Mouse (Mus musculus) brain, adult 2 months (tissue): ENCODE data around the gene Iqch.

Experiments
- DNase-seq: peaks from one replicate; pipeline ENCODE4 v3.0.0; 2011; ENCODE audit warnings: low read depth, low spot score

The Iqch gene

DNA sequence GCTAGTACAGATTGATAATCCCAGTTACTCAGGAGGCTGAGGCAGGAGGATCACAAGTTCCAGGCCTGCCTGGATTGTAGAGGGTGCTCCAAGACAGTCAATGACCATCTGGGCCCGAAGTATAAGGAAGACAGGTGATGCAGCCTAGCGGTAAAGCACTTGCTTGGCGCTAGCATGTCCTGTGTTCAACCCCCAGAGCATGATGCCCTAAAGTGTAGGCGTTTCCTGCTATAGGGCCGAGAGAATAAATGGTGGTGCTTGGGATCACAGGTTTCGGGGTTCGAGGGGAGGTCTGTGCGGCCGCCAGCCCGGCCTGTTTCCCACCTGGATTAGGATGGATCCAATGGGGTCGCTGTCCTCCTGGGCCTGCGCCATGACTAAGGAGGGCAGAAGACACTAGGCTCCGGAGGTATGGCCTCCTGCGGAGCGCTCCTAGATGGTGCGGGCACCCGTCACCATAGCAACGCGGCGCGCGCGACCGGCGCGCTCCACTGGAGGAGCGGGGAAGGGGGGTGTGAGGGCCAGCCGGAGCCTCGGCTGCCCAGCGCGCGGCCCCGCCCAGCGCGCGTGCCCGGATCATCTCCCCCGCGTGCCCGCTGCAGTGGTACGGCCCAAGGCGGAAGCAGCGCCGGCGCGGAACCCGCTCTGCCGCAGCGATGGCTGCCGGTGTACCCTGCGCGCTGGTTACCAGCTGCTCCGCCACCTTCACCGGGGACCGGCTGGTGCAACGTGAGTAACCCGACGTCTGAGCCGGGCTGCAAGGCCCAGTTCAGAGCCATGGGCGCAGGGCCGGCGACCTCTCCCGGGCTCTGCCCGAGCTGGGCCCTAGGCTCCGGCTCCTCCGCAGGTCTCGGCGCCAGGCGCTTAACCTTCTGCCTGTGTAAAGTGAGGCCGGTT is at the start of gene Iqch, which contains the start of gene Aagab:
Gene Iqch, minus strand, starts transcription at position 451 of the 897 bp plus-strand sequence.
Gene Aagab, plus strand, starts transcription at position 618 of the 897 bp plus-strand sequence.
- peak; percentile 98 for DNase-seq

DNA sequence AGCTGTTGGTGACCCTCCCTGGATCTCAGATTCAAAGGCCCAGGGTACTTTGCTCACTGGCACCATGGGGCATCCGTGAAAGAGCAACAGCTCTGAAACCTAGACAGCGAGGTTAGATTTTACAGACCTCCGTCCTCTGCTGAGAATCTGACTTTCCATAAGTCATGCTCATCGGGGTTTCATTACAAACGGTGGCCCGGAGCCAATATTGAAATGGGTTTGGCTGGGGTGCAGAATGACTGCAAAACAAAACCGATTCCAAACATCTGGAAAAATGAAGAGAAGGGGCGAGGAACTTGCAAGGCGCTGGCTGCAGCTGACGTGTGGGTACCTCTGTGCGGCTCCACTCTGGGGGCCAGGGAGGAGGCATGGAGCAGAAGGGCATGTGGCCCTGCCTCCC is 49.3 kb upstream of the Iqch start:
- DNase-seq = no peak

DNA sequence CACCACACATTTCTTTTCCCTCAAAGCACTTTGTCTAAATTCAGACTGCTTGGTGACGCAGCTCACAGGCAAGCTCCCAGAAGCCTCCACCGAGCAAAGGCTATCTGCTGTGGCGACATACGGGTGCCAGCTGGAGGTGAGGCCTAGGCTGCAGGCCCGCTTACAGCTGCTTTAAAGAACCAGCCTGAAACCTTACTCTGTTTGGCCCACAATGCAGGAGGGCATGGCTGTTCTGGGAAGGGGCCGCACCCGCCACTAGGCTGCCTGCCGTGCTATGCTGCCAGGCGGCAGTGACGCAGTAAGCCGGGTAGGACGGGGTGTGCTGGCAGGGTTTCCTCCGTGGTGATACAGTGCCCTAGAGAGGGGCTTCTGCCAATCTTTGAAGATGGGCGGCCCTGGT is 48.6 kb upstream of the Iqch start:
- DNase-seq = peak; percentile 76

DNA sequence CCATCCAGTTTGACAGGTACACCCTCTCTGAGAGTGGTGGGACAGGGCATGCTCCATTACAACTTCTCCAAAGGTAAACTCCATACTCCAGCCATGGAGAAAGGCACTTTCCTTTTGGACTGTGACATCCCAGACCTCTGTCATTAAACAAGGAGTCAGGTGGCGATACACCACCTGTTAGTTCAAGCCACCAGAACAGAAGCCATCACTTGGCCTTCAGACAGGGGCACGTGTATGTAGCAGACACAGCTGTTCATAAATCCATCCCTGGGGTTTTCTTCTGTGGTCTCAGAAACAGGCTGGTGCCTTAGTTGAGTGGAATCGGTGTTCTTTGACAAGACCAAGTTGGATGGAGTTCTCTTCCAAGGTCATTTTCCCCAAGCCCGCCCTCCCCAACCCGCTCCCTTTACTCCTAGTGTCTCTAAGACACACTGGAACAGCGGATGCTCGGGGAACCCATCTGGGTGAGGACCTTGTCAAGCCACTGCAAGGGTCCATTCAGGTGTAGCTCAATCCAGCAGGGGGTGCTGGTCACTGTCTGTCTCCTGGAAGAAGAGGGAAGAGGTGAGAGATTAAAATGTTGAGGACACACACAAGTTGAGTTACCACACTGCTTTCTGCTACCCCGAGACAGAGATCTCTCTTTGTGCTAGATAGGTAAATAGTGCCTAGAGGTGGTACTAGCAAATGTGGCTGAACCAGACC is 47.7 kb upstream of the Iqch start:
- DNase-seq = peak; percentile 57

DNA sequence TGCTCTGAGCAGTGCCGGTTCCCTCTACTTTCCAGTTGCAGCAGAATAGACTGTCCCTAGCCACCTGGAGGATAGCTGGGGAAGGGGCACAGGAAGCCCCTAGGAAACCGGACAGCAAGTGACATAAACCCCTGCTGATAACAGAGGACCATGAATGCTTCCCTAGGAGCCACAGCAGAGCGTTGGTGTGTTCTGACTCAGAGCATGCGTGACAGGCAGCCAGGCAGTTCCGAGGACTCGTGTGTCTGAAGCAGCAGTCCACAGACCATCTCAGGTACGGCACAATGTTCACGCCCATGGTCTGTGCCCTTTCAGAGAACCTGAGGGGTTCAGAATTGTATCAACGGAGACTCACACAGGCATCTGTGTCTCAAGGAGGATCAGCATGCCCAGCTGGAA is 46.2 kb upstream of the Iqch start:
- DNase-seq = peak; percentile 67

DNA sequence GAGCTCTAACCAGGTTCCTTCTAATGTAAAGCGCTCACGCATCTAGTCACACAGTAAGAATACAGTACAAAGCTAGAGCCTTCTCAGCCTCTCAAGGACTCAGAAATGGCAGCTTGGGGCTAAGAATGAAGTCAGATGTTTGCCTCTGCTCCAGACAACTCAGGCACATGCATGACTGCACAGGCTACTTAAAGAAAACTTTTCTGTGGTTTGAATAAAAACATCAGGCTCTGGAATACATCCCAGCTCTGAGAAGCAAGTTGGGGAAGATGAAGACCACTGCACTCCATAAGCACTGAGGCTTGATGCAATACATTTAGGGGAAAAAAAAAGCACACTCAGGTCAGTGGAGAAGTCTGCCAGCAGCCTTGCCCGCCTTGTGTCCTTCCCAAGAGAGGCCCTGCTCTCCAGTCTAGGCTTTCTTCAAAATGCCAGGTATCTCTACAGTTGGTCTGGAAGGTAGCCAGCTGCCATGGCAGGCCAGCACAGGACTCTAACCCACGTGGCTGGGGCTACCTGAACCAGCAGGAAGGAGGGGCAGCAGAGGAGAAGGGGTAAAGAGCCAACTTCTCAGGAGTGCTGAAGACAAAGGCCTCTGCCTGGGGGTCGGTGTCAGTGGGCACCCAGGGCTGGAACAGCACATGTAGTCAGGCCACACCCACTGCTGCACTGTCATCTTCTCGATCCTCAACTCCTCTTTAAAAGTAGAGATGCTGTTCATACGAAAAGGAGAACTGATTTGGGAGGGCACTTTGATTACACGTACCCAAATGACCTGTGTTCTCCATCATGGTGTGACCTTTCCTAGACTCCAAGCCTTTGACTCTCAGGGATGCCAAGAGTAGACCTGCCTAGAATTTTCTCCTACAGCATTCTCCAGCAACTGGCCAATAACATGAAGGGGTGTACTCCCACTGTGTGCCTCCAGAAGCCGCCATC is 45.6 kb upstream of the Iqch start:
- DNase-seq = peak; percentile 64

DNA sequence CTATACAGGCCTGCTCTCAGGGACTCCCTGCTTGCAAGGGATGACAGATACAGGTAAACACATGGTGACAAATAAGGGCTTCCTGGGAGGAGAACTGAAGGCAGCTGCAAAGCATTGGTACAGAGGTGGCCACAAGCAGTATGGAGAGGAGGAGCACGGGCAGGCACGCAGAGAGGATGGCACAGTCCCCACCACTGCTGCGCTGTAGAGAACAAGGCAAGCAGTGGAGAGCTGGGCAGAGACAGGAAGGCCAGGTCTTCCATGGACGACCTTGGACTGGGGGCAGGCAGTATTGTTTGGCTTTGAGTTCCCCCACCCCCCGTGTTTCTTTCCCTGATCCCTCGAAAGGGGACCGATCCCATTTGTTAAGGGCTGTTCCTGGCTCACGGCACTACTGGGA is 42.8 kb upstream of the Iqch start:
- no peak for DNase-seq

DNA sequence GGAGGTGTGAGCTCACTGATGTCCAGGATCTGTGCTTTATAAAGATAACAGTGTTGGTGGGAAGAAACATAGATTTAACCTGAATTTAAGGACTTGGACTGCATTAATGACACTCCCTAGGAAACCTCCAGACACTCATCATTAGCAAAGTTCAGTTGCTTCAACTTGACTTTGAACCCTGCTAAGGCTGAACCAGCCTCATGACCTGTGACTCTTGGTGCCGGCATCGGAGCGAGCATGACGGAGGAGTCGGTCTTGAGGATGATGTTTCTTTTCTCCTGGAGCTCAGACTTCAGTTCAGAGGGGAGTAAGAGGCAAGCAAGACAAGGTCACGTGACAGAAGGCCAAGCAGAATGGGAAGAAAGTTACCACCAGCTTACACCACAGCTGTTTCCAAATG is 41.7 kb upstream of the Iqch start:
- no peak for DNase-seq

DNA sequence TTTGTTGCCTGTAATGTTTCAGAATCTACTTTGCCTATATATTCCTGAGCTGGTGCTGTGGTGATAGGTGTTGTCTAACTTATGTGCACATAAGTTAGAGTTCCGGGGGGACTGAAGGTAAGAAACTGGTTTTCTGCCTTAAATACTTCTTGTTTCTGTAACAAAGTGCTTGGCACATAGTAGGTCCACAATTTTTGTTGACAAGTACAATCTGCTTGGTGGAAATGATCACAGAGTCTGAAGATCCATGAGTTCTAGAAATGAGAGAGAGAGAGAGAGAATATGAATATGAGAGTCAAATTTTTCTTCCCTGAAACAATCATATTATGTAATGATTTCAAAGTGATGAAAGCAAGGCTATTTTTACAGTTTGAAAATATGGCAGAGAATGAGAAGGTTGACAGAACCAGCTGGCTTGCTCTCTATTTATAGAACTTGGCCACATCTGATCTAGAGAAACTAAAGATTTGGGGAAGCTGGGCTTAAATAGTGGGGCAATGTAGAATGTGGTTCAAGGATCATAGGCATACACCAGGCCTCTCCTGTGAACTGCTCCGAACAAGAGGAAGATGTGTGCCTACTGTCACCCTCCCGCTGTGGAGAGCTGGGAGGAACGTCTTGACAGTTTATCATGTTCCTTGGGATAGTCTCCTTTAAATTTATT is 39.8 kb upstream of the Iqch start:
- peak; percentile 83 for DNase-seq

DNA sequence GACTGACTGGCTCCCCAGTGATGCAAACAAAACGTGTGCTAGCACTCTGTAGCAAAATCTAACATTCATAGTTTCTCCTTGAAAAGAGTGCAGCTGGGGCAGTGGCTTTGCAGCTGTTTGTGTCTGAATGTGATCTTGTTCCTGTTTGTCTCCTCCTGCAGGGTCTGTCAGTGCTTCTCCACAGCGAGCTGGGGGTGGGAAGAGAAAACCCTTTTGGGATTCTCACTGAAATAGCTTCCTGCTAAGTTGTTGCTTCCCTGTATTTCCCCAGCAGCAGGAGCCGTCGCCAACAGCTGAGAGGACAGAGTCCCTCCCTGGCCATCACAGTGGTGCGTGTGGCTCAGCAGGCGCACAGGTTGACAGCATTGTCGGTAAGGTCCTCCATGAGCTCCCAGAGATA is 33.8 kb upstream of the Iqch start:
- DNase-seq = peak; percentile 69

DNA sequence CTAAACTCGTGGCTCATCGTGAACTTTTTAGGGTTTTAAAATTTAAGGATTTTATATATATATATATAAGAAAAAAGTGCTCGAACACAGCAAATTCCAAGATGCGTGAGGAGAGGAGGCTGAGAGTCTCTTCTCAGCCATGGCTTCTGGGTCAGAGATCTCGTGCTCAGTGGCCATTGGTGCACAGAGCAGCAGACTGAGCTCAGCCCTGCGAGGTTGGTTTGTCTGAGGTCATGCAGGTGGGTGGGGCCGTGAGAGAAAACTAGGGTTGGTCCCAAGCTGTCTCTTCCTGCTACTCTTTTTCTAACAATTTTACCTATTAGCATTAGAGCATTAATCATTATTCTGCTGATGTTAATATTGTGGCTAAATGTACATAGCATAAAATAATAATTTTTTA is 31.0 kb upstream of the Iqch start:
- no peak for DNase-seq

DNA sequence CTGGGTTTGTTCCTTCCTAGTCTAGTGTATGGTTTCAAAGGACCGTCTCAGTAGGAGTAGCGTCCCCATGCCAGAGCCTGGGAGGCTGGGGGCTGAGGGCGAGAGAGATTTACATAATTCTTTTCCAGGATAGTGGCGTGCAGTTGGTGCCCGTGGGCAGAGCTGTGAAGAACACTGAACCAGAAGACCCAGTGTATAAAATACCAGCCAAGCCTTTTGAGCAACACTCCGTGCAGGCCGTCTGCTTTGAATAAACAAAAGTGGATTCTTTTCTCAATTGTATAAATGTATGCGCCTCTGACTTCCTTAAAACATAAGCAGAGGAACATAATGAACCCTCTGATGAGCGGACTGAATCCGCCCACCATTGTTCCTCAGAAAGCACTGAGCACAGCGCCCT is 30.6 kb upstream of the Iqch start:
- peak; percentile 85 for DNase-seq

DNA sequence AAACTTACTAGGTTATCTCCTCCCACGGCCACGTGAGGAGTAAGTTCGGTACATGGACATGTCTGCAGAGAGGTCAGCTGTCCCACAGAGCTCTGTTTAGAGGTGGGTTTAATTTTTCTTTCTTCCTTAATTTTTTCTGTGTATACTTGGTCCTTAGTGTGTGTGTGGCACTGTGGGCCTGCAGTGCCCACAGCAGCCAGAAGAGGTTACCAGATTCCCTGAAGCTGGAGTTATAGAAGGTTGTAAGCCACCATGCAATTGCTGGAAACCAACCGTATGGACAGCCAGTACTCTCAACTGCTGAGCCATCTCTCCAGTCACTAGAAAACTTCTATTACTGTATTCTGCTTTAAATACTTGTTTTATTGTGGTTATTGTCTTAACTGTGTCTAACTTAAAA is 29.8 kb upstream of the Iqch start:
- DNase-seq = no peak

DNA sequence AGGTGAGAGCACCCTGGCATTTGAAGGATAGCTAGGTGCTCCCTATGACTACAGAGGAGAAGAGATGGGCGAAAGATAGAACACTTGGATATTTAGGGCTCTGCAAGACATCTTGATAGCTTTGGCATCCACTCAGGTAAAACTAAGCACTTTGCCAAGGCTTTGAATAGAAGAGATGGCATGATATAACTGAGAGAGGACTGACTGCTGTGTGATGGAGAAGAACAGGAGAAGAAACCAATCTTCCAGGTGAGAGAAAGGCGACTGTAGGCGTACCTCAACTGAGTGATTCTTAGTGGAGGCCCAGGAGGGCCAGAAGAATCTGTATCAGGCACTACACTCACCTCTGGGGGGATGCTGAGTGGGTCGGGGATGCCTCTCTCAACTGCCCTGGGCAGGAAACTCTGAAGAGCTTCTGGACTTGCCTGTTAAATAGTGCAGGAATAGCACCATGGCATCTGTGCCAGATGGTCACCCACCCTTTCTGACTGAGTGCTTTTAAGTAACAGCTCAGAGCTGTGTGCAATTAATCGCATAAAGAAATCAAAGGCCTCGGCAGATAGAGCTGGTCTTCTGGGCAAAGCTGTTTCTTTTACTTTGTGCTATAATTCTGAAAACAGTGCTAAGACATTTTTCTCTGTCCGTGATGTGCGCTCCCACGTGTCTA is 22.9 kb upstream of the Iqch start:
- DNase-seq = no peak

DNA sequence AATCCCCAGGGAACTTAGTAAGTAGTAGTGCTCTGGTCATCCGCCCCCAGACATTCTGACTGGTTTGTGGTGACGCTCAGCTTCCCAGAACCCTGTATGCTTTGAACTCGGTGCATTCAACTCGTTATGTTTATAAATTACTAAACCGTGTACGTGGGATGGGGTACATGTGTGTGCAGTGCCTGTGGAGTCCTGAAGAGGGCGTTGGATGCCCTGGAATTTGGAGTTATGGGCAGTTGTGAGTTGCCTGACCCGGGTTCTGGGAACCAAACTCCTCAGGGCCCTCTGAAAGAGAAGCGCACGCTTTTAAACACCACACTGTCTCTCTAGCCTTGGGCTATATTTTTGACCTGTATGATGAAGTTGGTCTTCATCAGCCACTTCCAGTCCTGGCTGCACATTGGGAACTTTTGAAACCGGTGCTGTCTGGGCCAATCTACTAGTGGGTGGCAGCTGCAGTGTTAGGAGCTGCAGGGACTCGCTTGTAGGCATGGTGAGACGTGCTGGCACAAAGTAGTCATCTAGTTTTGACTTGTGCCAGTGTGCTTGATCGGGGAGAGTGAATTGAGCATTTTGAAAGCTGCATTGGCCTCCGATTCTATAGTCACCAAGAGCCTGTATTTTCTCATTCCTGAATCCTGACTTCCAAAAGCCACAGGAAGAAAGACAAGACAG is 21.7 kb upstream of the Iqch start:
- DNase-seq = no peak

DNA sequence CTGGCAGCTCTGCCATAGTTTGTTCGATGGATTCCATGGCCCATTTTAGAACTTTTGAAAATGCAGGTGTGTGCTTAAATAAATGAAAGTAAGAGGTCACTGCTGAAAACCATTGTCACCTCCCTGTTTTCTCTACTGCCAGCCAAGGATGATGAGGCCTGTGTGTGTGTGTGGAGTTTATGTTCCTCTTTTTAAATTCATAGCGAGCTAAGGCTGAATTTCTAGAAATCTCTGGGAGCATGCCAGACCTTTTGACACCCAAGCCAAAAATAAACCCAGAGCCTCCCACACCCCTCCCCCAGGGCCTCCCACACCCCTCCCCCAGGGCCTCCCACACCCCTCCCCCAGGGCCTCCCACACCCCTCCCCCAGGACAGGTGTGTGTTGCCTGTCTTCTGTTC is 15.7 kb upstream of the Iqch start:
- DNase-seq = no peak

DNA sequence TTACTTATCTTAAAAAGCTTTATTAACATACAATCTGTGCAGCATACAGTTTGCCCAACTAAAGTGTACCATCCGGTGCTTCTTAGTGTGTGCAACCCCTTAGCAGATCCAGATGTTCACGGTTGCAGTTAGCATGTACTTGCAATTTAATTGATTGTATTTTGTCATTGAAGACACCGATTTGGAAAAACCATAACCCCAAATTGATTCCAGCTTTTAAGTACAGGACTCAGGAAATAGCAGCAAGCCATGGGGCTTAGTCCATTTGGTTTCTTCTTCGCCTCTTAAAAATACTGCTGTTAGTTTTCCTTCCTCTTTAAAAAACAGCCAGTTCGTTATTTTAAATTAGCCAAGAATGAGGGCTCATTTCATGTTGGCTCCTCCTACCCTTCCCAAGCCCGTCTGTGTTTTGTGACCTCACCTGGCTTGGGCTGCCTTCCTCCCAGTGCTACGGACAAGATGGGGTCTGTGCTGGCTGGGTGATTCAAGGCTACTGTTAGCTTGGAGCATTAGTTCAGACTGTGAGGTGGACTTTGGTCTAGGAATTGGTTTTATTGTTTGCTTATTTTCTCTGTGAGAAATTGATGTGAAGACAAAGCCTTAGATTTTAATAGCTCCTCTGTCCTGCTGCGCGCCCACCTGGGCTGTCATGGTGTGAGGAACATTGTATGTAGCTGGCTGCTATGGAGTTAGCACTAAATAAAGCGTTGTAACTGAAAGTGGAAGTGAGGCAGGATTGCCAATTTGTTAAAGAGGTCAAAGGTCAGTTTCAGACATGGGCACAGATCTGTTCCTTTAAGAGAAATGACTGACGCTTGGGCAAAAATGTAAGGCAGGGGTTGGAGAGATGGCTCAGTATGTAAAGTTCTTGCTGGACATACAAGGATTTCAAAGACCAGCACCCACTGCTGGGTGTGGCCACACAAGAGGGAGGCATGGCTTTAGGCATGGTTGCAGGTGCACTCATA is 12.0 kb upstream of the Iqch start:
- DNase-seq = no peak

DNA sequence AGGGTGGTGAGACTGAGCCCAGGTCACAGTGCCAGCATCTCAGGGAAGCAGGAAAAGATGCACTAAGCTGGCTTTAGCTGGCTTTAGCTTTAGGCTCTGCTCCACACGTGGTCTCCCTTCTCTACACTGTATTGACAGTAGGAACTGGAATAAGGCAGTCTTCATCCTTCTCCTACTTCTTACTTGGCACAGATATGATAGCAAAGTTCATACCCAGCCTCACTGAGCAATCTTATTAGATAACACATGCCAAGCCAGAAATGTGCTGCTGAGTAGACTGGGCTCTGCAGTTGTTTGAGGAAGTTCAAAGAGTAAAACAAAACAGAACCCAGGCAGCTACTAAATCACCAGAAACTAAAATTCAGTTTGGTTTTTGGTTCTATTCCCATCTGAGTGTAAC is 11.3 kb upstream of the Iqch start:
- DNase-seq = no peak
